Mouse (Mus musculus) lung, adult 2 months (tissue): ENCODE measurements around the gene Arhgap30.

Experiments used
- CTCF ChIP-seq: fragments of 200-500 bp; IDR thresholded peaks from 2 replicates; pipeline ENCODE4 v1.5.1; 2011; ENCODE audit warnings: mild to moderate bottlenecking, low read length, control low read depth; ENCODE audit not compliant: insufficient read depth
- POLR2A ChIP-seq: fragments of 200-500 bp; IDR thresholded peaks from 2 replicates; pipeline ENCODE4 v1.6.1; 2011; ENCODE audit warnings: low read depth, mild to moderate bottlenecking, control low read depth, low read length, borderline replicate concordance; ENCODE audit errors: extremely low read depth

GRCm38 (mm10) chr1:171459791-171460190, 71.0 kb downstream of the Arhgap30 start:
- TF ChIP-seq CTCF = no peak
- no peak for TF ChIP-seq POLR2A
